Mouse (Mus musculus) heart, embryonic 14.5 days (tissue): Measurements from ENCODE around the gene Scube1. TPM values are rescaled to one million over a fixed set of nuclear protein-coding genes. Genes with fewer than 3 reads are reported as not detected.

Experiments used
- ATAC-seq: fragments of 200-750 bp; cut with Nextera tagmentation; 2 replicates; pipeline ENCODE4 v1.8.0; 2017; ENCODE audit warnings: low read depth, moderate TSS enrichment; ENCODE audit not compliant: insufficient number of reproducible peaks, insufficient read depth, low FRiP score
- H3K27ac ChIP-seq, 2 experiments: fragments of 200-500 bp in 1 of 2; fragments of 300-500 bp in 1 of 2; sonication (generic) in 1 of 2; replicated peaks in 1 of 2; 2 replicates each; pipeline ENCODE4 v1.5.1; 2012 to 2014; ENCODE audit warnings: low read depth in 2 of 2, low read length in 2 of 2, control low read depth in 1 of 2, mild to moderate bottlenecking in 1 of 2, mixed read lengths in 1 of 2; ENCODE audit not compliant: control insufficient read depth in 1 of 2, insufficient read depth in 1 of 2
- H3K27me3 ChIP-seq: fragments of 300-500 bp; sonication (generic); 2 replicates; pipeline ENCODE4 v1.6.1; 2014; ENCODE audit warnings: mild to moderate bottlenecking, low read length, control low read depth; ENCODE audit not compliant: control insufficient read depth, insufficient read depth
- H3K36me3 ChIP-seq: fragments of 300-500 bp; sonication (generic); 2 replicates; pipeline ENCODE4 v1.6.1; 2014; ENCODE audit warnings: mild to moderate bottlenecking, control low read depth, low read length, mixed read lengths; ENCODE audit not compliant: control insufficient read depth, insufficient read depth
- H3K4me1 ChIP-seq, 2 experiments: fragments of 200-500 bp in 1 of 2; fragments of 300-500 bp in 1 of 2; sonication (generic) in 1 of 2; 2 replicates each; pipeline ENCODE4 v1.6.1; 2012 to 2014; ENCODE audit warnings: low read length in 2 of 2, control low read depth in 1 of 2, mixed read lengths in 1 of 2; ENCODE audit not compliant: control insufficient read depth in 2 of 2, insufficient read depth in 2 of 2
- H3K4me2 ChIP-seq: fragments of 300-500 bp; sonication (generic); 2 replicates; pipeline ENCODE4 v1.6.1; 2014; ENCODE audit warnings: mild to moderate bottlenecking, low read length
- H3K4me3 ChIP-seq, 2 experiments: fragments of 200-500 bp in 1 of 2; fragments of 300-500 bp in 1 of 2; sonication (generic) in 1 of 2; 2 replicates each; pipeline ENCODE4 v1.5.1; 2012 to 2014; ENCODE audit warnings: low read length in 2 of 2, mild to moderate bottlenecking in 2 of 2, control low read depth in 1 of 2, low read depth in 1 of 2, moderate library complexity in 1 of 2; ENCODE audit not compliant: control insufficient read depth in 1 of 2, insufficient read depth in 1 of 2
- H3K9ac ChIP-seq: fragments of 300-500 bp; sonication (generic); 2 replicates; pipeline ENCODE4 v1.6.1; 2014; ENCODE audit warnings: mild to moderate bottlenecking, low read length
- H3K9me3 ChIP-seq: fragments of 300-500 bp; sonication (generic); 2 replicates; pipeline ENCODE4 v1.6.1; 2016; ENCODE audit warnings: low read length, control low read depth; ENCODE audit not compliant: control insufficient read depth
- WGBS: fragments of 180-500 bp; shearing (Covaris S2); extraction: QIAGEN DNeasy Blood & Tissue Kit; methylation state at CpG from one replicate; pipeline ENCODE4 v1.1.7; 2014; 5-methylcytosine and 5-hydroxymethylcytosine counted together
- polyA plus RNA-seq: library from polyadenylated mRNA; unstranded; fragments of >200 nt; fragmentation: Nextera tagmentation; extraction: Ambion mirVana; gene quantifications from 2 replicates; pipeline ENCODE4 v1.2.1, GENCODE M21; 2014

Gene Scube1
- polyA plus RNA-seq, 1 experiment from 2014 or later = 7.4 TPM

DNA sequence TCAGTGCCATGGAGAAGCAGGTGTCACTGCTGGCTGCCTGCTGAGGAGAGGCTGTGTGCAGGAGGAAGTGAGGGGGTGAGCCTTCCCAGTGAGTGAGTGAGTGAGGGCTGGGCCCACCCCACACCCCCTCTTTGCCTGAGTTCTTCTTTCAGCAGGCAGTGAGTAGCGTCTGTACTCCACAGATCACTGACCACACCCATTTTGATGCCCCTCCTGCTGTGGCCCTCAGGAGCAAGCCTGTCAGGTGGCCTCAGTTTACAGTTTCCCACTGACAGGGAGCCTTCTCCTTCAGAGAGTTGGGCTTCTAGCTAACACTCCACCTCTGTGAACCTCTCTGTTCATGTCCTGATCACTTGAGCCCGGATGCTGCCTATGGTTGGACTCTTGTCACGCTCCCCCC is 89.6 kb downstream of the Scube1 start:
- 40% methylated on average over 3 of the region's 3 CpGs for WGBS
- no peak overlapping the region for H3K9ac ChIP-seq
- H3K4me2 ChIP-seq = no peak overlapping the region
- peaks cover 31 to 32% of the 10 kb centered on the region in 2 experiments for H3K4me1 ChIP-seq
- no peak overlapping the region for H3K4me3 ChIP-seq
- H3K9me3 ChIP-seq = no peaks in the 10 kb centered on the region
- no peak overlapping the region for H3K27ac ChIP-seq
- no peaks in the 10 kb centered on the region for H3K27me3 ChIP-seq
- H3K36me3 ChIP-seq = no peaks in the 10 kb centered on the region
- ATAC-seq = no peak

DNA sequence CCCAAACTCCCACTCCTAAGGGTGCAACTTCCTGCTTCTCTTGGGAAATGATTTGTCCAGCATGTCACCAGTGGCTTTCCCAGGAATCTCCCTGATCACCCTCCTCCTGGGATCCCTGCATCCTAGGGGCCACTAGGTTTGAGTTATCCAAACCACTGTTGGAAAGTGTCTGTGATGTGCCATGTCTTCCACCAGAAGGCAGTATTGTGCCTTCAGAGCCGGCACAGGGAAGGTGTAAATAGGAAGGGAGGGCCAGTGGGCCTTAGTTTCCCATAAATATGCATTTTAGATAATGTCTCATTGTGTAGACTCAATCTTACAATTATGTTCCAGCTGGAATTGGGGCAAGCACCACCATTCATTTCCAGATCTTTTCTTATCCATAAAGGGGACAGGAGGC is 90.7 kb downstream of the Scube1 start:
- H3K4me1 ChIP-seq = peaks cover 19 to 20% of the 10 kb centered on the region in 2 experiments
- H3K36me3 ChIP-seq = no peaks in the 10 kb centered on the region
- H3K9me3 ChIP-seq = peaks cover 5% of the 10 kb centered on the region
- H3K27ac ChIP-seq = no peak overlapping the region
- H3K9ac ChIP-seq = no peak overlapping the region
- WGBS = 5% methylated on average over 1 of the region's 1 CpGs
- ATAC-seq = no peak
- no peak overlapping the region for H3K4me2 ChIP-seq
- no peak overlapping the region for H3K4me3 ChIP-seq
- H3K27me3 ChIP-seq = no peaks in the 10 kb centered on the region

DNA sequence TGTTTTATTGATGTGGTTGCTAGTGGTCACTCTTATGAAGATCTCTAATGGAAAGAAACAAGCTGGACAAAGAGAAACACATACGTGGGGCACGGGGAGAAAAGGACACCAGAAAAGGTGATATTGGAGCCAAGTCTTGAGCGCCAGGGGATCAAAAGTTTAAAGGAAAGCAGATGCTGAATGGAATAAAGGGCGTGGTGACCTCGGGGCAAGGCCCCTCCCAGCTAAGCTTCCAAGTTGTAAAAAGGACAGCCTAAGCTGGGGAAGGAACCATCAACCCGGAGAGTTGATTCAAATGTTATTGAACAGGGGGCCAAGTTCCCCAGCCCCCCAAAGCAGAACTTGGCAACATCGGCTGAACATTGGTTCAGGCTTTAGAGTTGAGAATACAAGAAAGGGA is 93.8 kb downstream of the Scube1 start:
- ATAC-seq = no peak
- Histone ChIP-seq H3K4me2 (no peak overlapping the region), H3K9me3 (peaks cover 5% of the 10 kb centered on the region), H3K9ac (no peak overlapping the region), H3K27ac (no peak overlapping the region), H3K4me1 (peaks cover 0 to 1% of the 10 kb centered on the region in 2 experiments; a peak in 1 of 4 replicates), H3K36me3 (no peaks in the 10 kb centered on the region), H3K27me3 (no peaks in the 10 kb centered on the region), H3K4me3 (no peak overlapping the region)
- 75% methylated on average over 7 of the region's 7 CpGs for WGBS

DNA sequence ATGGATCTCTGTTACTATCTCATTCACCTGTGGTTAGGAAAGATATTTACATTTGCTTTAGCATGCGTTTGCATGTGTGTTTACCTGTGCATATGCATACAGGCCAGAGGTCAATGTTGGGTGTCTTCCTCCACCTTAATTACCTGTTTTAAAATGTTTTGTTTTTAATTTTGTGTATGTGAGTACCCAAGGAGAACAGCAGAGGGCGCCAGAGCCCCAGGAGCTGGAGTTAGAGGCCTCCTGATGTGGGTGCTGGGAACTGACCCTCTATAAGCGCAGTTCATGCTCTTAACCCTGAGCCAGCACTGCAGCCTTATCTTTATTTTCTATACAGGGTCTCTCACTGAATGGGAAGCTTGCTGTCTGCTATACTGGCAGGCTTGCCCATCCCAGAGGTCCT is 95.1 kb downstream of the Scube1 start:
- no peaks in the 10 kb centered on the region for H3K4me1 ChIP-seq
- H3K4me2 ChIP-seq = no peak overlapping the region
- no peak overlapping the region for H3K27ac ChIP-seq
- 67% methylated on average over 3 of the region's 3 CpGs for WGBS
- no peaks in the 10 kb centered on the region for H3K36me3 ChIP-seq
- H3K9me3 ChIP-seq = peaks cover 5% of the 10 kb centered on the region
- no peak overlapping the region for H3K9ac ChIP-seq
- no peak overlapping the region for H3K4me3 ChIP-seq
- no peaks in the 10 kb centered on the region for H3K27me3 ChIP-seq
- ATAC-seq = no peak

DNA sequence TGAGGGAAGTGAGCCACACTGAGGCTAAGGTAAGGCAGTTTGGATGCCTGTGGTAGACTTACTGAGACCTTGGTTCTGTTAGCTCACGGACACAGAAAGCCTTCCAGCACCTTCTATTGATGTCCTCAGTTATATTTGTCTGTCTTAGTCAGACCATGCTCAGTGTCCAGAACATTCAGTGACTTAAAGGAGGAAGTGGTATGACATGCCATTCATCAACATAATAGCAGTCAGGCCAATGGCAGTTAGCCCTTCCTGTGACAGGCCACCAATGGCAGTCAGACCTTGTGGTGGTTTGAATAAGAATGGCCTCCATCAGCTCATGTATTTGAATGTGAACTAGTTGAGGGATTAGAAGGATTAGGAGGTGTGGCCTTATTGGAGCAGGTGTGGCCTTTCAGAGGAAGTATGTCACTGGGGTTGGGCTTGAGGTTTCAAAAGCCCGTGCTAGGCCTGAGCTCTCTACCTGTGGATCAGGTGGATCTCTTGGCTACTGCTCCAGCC is 98.6 kb downstream of the Scube1 start:
- no peak overlapping the region for H3K27ac ChIP-seq
- ATAC-seq = no peak
- no peaks in the 10 kb centered on the region for H3K27me3 ChIP-seq
- no peak overlapping the region for H3K4me3 ChIP-seq
- H3K4me1 ChIP-seq = no peaks in the 10 kb centered on the region
- no peak overlapping the region for H3K4me2 ChIP-seq
- peaks cover 5% of the 10 kb centered on the region for H3K9me3 ChIP-seq
- no peak overlapping the region for H3K9ac ChIP-seq
- WGBS = 92% methylated on average over 2 of the region's 2 CpGs
- no peaks in the 10 kb centered on the region for H3K36me3 ChIP-seq

DNA sequence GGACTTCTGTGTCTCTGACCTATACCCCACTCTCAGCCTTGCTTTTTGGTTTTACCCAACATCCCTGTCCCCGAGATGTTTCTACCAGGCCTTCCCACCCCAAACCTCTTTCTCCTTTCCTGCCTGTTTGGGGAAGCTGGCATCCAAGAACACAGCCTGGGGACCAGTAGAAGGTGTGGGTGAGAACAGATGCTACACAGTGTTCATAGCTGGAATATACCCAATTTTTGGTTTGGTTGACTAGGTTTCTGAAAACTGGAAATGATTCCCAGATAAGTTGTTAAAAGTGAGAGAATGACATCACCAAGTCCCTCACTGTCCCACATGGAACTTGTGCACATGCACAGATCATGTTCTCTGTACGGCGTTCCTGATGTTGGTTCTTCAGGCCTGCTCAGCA is 109.6 kb downstream of the Scube1 start:
- ATAC-seq = no peak
- Histone ChIP-seq H3K27me3 (no peaks in the 10 kb centered on the region), H3K36me3 (no peaks in the 10 kb centered on the region), H3K27ac (no peak overlapping the region), H3K9ac (no peak overlapping the region), H3K4me3 (no peak overlapping the region), H3K4me1 (no peaks in the 10 kb centered on the region), H3K9me3 (no peaks in the 10 kb centered on the region), H3K4me2 (no peak overlapping the region)
- 82% methylated on average over 3 of the region's 3 CpGs for WGBS

DNA sequence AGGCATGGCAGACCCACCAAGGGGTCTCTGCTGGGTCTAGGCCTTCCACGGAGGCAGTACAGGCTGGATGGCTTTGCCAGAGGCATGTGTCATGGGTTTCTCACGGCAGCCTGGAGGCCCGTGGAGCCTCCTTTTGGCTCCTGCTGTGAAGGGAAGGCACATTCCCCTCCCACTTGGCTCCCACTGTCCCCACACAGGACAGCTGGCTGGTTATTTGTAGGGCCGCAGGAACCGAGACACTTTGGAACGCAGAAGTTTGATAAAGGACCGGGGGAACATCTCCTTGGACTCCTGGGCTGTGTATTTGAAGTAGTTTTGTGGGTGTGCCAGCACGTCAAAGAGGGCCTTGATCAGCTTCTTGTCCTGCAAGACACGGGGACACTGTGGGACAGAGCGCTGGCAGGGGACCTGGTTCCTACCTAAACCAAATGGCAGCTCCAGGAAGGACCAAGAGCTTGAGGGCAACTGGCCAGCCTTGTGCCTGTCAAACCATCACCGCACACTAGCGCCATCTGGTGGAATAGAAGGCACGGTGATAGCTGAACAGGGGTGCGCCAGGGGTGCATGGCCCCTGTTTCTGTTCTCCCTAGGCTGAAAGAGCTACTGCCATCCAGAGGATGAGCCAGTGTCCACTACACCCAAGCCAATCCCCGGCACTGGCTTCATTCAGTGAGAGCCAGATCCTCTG is 117.6 kb downstream of the Scube1 start:
- ATAC-seq = no peak
- no peaks in the 10 kb centered on the region for H3K27me3 ChIP-seq
- H3K9me3 ChIP-seq = no peaks in the 10 kb centered on the region
- no peaks in the 10 kb centered on the region for H3K36me3 ChIP-seq
- no peak overlapping the region for H3K4me2 ChIP-seq
- H3K4me1 ChIP-seq = peaks cover 4 to 8% of the 10 kb centered on the region in 2 experiments; a peak in 1 of 4 replicates
- WGBS = 42% methylated on average over 15 of the region's 15 CpGs
- no peak overlapping the region for H3K27ac ChIP-seq
- no peak overlapping the region for H3K4me3 ChIP-seq
- H3K9ac ChIP-seq = no peak overlapping the region

DNA sequence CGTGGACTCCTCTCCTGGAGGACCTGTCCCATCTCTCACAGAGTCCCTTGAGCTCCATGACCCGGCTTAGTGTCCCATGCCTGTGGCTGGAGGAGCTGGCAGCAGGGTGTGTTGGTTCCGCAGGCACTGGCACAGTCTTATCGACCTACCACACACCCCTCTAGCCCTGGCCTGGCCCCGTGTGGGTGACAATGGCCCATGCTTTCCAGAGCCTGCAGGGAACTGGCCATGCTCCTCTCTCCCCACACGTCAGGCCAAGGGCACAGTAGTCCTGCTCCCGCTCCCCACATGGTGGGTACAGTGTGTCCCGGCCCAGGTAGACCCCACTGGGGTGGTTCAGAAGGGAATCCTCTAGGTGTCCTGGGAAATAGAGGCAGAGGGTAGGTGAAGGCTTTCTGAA is 118.1 kb downstream of the Scube1 start:
- peaks cover 4 to 8% of the 10 kb centered on the region in 2 experiments; a peak in 1 of 4 replicates for H3K4me1 ChIP-seq
- ATAC-seq = no peak
- no peaks in the 10 kb centered on the region for H3K9me3 ChIP-seq
- no peak overlapping the region for H3K4me3 ChIP-seq
- H3K27me3 ChIP-seq = no peaks in the 10 kb centered on the region
- no peak overlapping the region for H3K4me2 ChIP-seq
- H3K9ac ChIP-seq = no peak overlapping the region
- WGBS = 84% methylated on average over 8 of the region's 8 CpGs
- H3K27ac ChIP-seq = no peak overlapping the region
- no peaks in the 10 kb centered on the region for H3K36me3 ChIP-seq
